Mouse (Mus musculus): ENCODE measurements around the gene Cdh4. TPM values are rescaled to one million over a fixed set of nuclear protein-coding genes. Genes with fewer than 3 reads are reported as not detected.

Gene Cdh4
- total RNA-seq, 2 experiments from 2014 or later: not detected

DNA sequence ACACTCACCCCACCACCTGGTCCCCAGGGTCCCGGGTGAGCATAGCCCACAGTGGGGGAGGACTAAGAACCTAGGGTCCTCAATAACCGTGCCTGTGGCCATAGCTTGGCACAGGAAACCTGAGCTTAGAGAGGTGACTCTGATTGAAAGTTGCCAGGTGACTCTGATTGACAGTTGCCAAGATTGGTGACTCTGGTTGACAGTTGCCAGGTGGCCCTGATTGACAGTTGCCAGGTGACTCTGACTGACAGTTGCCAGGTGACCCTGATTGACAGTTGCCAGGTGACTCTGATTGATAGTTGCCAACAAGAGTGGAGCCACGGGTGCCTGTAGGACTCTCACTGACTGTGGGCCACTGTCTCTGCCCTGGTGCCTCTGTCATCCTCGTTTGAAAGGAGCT, 271.1 kb downstream of the Cdh4 start:
- ATAC-seq (replicated peaks; ENCODE audit: low FRiP score, poor library complexity, severe bottlenecking): no peak

DNA sequence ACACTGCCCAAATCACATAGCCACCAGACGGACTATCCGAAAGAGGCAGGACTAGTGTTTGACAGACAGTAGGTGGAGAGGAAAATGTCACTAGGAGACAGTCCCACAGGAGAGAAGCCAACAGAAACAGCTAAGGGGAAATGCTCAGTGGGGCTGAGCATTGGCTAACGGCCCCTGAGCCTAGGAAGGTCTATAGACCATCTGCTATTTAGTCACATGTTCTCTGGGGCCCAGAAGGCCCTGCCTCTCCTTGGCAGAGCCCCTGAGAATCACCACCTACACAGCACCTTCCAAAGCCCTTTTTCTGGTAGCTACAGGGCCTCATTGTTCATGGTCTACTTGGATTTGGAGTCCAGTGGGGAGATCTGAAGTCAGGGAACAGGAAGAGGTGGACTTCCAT, 271.9 kb downstream of the Cdh4 start:
- no peak for ATAC-seq (replicated peaks; ENCODE audit: low FRiP score, poor library complexity, severe bottlenecking)

DNA sequence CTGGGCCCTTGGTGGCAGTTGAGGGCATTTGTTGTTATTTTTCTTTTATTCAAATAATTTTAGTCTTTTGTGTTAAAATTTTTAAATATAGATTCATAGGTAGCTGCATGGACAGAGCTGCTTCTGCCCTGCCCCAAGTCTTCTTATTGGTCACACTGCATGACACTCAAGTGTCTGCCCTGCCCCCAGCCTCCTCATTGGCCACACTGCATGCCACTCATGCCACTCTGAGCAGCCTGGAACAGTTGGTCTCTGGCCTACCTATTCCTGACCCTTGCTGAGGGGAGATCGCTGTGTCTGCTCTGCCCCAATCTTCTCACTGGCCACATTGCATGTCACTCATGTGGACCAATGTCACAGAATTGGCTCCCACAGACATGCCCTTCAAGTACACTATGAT, 273.1 kb downstream of the Cdh4 start:
- ATAC-seq (replicated peaks; ENCODE audit: low FRiP score, poor library complexity, severe bottlenecking): no peak

DNA sequence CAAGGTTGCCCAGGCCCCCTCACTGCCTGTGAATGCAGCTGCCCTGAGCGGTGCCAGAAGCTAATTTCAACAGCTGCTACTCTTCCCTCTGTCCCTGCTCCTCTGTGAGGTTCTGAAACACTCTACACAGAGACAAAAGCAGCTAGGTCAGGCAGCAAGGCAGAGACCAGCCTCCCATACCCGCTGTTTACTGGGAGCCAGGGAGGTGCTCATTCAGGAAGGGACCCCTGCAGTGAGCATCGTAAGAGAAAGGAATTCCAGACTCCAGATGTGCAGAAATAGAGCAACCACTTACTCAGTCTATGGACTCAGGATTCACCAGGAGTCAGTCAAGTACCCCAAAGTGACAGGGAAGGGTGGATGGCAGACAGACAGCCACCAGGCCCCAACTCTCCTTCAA, 278.1 kb downstream of the Cdh4 start:
- no peak for ATAC-seq (replicated peaks; ENCODE audit: low FRiP score, poor library complexity, severe bottlenecking)

DNA sequence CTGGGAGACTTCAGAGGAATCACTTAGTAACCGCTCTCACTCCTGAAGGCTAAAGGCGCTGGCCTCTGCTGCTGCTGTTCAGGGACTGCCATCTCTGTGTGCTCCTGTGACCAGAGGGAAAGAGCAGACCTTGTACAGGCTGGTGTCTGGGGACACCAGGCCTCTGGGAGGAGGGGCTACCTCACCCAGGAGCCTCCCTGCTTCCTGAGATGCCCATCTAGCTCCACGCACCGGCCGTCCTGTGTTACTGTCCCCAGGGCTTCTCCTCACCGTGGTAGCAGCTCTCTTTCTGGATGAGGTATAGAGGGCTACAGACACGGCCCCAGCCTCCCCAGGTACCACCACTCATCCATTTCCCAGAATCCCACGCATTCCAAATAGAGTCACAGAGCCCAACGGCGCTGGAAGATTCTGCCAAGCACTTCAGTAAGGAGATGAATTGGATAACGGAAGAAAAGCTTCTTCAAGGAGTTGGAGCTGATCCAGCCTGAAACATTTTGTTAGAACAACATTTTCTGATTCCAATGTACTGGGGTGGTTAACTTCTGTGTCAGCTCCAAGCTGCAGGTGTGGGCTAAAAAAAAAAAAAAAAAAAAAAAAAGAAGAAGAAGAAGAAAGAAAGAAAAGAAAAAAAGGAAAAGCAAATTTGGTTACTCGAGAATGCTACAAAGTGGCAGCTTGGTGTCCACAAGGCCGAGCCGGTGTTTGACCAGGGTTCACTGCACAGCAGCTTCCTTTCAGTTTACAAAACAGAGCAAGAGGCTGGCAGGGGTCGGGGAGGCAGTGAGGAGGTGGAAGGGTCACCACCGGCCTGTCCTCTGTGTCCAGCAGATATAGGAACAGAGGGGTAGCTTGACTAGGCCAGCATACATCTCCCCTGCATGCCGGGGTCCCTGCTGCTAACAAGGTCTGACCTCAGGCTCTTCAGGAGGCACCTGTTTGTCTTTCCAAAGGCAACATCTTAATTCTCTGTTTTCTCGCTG, 279.6 kb downstream of the Cdh4 start:
- no peak for ATAC-seq (replicated peaks; ENCODE audit: low FRiP score, poor library complexity, severe bottlenecking)

DNA sequence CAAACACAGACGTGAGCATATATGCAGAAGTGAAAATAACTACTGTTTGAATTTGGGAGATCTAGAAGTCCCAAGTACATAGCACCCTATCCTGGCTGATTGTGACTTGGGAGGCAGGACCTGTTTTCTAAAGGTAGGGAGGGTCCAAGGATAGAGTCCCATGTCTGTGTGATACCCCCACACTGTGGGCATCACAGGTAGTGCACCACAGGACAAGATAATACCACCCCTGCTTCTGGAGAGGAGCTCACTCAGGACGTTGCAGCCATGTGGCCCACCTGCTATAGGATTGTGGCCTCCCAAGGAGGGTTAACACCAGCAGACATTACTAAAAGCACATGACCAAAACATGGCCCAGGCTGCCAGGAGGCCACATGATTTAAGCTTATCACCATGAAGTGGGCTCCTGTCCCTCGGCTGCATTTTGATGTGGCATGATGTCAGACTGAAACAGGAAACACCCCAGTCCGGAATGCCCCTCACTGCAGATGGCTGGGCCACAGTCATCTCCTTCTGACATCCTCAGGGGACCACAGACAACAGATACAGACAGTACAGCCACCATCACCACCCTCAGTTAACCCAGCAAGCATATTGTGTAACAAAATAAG, 280.6 kb downstream of the Cdh4 start:
- ATAC-seq (replicated peaks; ENCODE audit: low FRiP score, poor library complexity, severe bottlenecking): no peak

DNA sequence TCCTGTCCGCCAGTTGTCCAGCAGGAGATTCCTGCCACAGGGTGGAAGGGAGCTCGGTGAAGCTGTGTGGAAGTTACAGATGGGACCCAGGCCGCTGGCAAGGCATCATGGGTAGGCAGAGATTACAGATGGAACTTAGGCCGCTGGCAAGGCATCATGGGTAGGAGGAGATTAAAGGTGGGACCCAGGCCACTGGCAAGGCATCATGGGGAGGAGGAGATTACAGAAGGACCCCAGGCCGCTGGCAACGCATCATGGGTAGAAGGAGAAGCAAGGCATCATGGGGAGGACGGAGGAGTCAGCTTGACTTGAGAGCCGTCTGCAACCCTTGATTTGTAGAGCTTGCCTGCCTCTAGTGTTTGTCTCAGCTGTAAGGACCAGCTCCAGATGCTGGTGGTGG, 281.2 kb downstream of the Cdh4 start:
- no peak for ATAC-seq (replicated peaks; ENCODE audit: low FRiP score, poor library complexity, severe bottlenecking)

DNA sequence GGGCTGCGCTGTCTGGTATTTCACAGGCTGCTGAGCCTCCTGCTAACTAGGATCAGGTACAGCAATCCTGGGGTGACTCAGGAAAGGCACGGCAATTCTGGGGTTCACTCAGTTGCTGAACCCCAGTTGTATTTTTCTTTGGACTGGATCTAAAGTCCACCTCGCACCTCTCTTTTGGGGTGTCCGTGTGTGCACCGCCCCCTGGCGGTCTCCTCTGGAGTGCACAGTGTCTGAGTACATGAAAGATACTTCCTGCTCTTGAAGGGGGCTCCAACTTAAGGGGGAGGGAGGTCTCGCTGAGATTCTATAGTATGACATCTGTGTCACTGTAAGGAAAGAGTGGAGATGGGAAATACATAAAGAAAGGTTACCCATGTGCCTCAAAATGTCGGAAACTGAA, 286.8 kb downstream of the Cdh4 start:
- no peak for ATAC-seq (replicated peaks; ENCODE audit: low FRiP score, poor library complexity, severe bottlenecking)

DNA sequence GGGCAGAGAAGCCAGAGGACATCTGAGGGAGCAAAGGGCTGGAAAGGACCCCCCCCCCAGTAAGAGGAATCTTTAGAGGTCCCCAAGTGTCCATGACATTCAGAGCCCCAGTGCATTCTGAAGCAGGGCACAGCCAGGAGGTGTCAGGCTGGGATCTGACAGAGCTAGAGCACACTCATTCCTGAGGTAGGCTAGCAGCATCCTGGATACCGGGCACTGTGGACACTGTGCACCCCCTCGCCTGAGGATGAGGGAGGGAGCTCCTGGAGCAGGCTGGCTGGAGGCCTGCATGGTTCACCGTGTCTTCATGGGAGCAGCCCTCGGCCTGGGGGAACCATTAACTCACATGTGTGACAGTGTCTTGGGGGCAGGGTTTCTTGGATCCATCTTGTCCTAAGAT, 287.6 kb downstream of the Cdh4 start:
- no peak for ATAC-seq (replicated peaks; ENCODE audit: low FRiP score, poor library complexity, severe bottlenecking)

DNA sequence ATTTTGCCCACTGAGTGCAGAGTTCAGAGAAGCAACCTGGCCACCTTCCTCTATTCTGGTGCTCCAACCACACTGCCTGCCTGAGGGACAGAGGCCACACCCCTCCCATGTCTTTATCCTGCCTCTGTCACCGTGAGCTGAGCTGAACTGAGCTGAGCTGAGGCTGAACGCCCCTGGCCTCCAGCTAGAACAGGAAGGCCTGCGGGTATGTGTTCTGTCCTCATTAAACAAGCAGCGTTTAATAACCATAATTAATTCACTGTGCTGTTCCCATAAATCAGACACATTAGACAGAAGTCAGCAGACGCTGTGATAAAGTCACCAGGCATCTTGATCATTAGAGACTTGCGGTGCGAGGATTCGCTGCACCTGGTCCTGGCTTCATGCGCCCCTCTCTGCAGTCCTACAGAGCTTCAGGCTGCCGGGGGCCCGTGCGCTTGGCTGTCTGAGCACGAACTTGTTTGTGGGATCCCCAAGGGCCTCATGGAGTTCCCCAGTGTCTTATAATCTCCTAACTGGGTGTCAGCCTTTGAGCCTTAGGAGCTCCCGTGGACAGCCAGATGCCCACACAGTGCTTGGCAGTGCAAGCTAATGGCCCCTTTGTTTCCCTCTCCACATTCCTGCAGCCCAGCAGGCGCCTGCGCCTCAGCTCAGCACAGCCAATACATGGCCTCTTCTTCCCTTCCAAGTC, 291.1 kb downstream of the Cdh4 start:
- ATAC-seq (replicated peaks; ENCODE audit: low FRiP score, poor library complexity, severe bottlenecking): 0 out of 2 replicates have a peak, but pooled peaks have one; percentile 28

DNA sequence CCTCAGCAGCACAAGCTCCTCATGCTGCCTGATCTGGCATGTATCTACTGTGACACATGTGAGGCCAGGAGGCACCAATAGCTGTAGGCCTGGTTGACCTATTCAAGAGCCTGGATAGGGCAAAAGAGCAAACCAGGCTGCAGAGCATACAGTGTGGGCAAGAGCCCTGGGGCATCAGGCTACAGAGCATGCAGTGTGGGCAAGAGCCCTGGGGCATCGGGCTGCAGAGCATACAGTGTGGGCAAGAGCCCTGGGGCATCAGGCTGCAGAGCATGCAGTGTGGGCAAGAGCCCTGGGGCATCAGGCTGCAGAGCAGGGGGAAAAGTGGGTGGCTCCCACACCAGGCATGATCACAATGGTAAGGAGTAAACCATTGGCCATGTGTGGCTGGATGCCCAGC, 300.2 kb downstream of the Cdh4 start:
- no peak for ATAC-seq (replicated peaks; ENCODE audit: low FRiP score, poor library complexity, severe bottlenecking)

DNA sequence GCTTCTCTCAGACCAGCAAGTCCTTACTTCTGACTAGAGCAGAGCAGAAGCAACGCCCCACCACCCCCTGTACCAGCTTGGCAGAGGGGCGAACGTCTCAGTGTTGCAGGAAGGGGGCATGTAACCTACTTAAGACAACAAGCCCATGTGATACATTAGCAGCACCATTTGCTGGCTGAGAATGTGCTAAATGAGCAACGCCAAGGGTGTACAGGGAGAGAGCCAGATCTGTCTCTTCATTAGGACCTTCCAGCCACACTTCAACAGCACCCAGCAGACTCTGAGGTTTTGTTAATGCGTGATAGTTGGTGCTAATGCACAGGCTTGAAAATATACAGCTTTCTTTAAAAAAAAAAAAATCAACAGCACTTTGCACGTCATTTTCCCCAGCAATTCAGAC, 300.6 kb downstream of the Cdh4 start:
- no peak for ATAC-seq (replicated peaks; ENCODE audit: low FRiP score, poor library complexity, severe bottlenecking)

DNA sequence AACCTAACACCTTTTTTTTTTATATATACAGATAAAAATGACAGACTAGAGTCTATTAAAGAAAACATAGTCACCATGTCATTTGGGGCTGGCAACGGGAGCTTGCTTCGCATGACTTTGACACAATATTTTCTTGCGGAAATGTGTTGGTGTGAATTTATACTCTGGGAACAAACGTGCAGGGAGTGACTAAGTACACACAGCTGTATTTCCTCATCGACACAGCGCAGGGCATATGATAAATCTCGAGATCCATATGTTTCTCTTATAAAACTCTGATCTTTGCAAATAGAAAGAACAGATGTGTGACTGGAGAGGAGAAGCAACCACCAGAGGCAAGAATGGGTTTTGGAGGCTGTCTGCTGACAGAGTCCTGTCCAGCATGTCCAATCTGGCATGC, 304.3 kb downstream of the Cdh4 start:
- no peak for ATAC-seq (replicated peaks; ENCODE audit: low FRiP score, poor library complexity, severe bottlenecking)

DNA sequence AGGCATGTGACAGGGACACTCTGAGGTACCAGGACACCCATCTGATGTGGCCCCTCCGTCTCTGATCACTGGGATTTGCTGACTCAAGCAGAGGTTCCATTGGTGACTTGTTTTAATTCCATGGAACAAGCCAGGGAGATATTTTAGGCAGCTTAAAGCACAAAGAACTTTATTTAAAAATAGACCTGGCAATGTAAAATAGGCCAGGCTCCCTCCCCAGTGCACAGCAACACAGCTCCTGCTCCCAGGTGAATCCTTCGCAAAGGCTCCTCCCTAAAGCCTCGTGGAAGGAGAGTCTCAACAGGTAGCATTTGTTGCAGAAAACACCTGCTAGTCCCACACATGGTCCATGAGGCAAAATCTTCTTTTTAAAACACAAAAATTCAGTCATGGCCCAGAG, 307.2 kb downstream of the Cdh4 start:
- no peak for ATAC-seq (replicated peaks; ENCODE audit: low FRiP score, poor library complexity, severe bottlenecking)

DNA sequence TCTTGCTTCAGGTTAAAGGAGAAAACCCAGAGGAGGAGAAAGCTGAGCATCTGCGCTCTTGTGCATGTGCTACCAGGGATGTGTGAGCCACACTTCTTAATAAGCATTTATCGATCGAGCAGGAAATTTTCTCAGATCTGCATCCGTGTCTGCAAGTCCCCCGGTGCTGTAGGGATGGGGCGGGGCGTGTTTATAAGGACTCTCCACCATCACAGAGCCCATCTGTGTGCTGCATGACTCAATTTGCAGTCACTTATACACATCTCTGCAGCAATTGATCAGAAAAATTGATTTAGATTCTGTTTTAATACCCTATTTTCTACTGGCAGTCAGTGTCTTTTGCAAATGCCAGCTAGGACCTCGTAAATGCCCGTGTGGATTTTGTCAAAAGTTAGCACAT, 311.6 kb downstream of the Cdh4 start:
- no peak for ATAC-seq (replicated peaks; ENCODE audit: low FRiP score, poor library complexity, severe bottlenecking)

DNA sequence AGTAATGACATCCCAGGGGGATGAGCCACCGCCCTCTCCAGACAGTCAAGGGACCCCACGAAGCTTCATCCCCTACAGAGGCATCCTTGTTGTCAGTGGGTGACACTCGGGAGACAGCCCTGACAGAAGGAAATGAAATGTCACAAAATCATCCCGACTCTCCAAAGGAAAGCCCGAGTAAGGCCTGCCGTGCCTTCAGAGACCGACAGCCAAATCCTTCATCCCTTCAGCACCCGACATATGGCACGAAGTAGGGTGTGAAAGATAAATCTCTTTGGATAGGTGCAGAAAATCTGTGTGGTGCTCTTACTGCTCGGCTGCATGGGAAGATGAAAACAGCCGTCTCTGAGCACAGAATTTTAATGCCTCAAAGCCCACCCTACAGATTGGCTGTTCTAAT, 312.5 kb downstream of the Cdh4 start:
- ATAC-seq (replicated peaks; ENCODE audit: low FRiP score, poor library complexity, severe bottlenecking): no peak

DNA sequence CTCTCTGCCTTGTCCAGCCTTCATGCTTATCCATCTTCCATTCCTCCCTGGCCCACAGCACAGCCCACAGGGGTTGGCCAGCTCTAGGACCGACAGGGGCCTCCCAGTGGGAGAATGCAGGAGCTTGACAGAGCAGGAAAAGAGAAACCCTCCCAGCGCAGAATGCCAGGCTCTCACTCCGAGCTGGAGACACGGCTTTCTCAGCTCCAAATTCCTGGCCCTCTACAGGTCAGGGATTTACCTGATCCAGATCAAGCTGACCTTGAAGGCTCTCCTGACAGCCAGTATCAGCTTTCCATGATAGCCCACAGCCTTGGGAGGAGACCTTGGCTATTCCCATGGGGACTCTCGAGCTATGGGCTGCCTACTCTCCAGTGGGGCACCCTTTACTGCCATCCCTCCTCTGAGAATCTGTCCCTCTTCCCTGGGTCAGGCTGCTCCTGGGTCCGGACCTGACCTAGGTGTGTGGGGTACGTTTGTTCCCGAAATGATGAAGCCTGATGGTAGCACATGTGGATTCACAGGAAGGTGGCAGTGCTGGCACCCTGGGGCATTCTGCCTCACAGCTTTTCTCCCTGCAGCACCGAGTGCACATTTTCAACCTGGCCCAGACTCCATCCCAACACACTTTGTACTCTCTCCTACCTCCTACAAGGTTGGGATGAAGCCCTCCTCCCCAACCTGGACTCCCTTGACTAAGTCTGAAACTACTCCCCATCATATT, 319.6 kb downstream of the Cdh4 start:
- no peak for ATAC-seq (replicated peaks; ENCODE audit: low FRiP score, poor library complexity, severe bottlenecking)

DNA sequence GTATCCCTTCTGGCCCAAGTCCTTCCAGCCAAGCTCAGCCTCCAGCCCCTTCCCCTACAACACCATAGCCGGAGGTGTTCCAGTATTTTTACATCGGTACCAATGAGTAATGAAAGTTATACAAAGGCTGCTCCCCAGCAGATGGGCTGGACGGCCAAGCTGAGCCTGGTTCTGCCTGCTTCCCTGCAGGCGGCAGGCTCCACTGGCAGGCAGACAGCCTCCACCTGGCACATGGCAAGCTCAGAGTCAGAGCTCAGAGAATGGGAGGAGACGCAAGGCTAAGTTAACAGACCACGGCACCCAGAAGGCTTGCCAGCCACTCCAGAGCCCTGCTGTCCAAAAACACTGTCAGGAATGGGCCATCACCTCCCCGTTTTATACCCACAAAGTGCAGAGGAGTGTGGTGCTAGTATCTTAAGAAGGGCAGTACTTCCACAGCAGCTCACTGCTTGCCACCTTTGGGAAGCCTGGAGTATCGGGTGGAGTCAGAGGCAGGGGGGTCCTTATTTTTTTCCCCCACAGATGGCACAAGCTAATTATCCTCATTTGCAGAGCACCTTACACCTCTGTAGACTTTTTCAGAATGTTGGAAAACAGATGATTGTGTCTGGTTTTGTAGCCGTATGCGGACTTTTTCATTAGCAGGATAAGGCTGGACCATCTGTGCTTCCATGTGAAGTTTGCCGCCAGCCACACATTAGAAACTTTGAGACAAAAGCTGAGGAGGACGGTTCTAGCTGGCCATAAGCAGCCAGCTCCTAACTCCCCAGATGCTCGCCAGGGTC, 320.5 kb downstream of the Cdh4 start:
- no peak for ATAC-seq (replicated peaks; ENCODE audit: low FRiP score, poor library complexity, severe bottlenecking)

DNA sequence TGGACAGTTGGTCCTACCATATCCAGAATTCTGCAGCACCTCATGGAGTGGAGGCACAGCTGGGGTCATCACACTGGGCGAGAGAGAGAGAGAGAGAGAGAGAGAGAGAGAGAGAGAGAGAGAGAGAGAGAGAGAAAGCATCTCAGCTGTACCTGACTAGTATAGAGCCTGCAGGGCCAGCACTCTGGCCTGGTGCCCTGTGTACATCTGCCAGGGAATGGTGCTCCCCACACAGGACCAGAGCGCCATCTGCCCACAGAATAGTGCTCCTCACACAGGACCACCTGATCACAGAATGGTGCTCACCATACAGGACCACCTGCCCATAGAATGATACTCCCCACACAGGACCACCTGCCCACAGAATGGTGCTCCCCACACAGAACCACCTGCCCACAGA, 322.2 kb downstream of the Cdh4 start:
- ATAC-seq (replicated peaks; ENCODE audit: low FRiP score, poor library complexity, severe bottlenecking): no peak
